Mouse (Mus musculus) neutrophil, adult 5-6 weeks (primary cell): ENCODE data around the gene Afdn. TPM values are rescaled to one million over a fixed set of nuclear protein-coding genes. Genes with fewer than 3 reads are reported as not detected.

ENCODE experiments used
- ATAC-seq: fragments of 151-379, 151-347 bp; 2 replicates; pipeline ENCODE4 v1.8.0; 2017; ENCODE audit warnings: mild to moderate bottlenecking, moderate TSS enrichment; ENCODE audit not compliant: insufficient number of reproducible peaks, poor library complexity, low FRiP score, severe bottlenecking; ENCODE audit errors: extremely low read depth
- total RNA-seq: library from RNA; stranded (forward); fragments of 200-1000 nt; gene quantifications from 2 replicates; pipeline ENCODE4 v1.2.3, GENCODE M21; 2017

The Afdn gene
- total RNA-seq, 1 experiment from 2014 or later = 10.0 TPM

- no peak for ATAC-seq
These were observed 23.0 kb upstream of the Afdn start for GRCm38 (mm10) chr17:13737336-13737735.

GRCm38 (mm10) chr17:13738121-13738776 lies 22.1 kb upstream of the Afdn start:
- no peak for ATAC-seq

- ATAC-seq = 0 out of 2 replicates have a peak, but pooled peaks have one; percentile 15
These were observed 21.4 kb upstream of the Afdn start for GRCm38 (mm10) chr17:13738916-13739315.

- ATAC-seq = no peak
These were observed 20.4 kb upstream of the Afdn start for GRCm38 (mm10) chr17:13739981-13740380.

- no peak for ATAC-seq
These were observed 19.5 kb upstream of the Afdn start for GRCm38 (mm10) chr17:13740796-13741195.

- no peak for ATAC-seq
These were observed 18.7 kb upstream of the Afdn start for GRCm38 (mm10) chr17:13741611-13742010.

- ATAC-seq = no peak
These were observed 18.0 kb upstream of the Afdn start for GRCm38 (mm10) chr17:13742334-13742733.

GRCm38 (mm10) chr17:13742941-13743708 lies 17.2 kb upstream of the Afdn start:
- no peak for ATAC-seq

GRCm38 (mm10) chr17:13743709-13744079 lies 16.6 kb upstream of the Afdn start:
- ATAC-seq = no peak

GRCm38 (mm10) chr17:13744219-13744618 lies 16.1 kb upstream of the Afdn start:
- ATAC-seq = no peak

- ATAC-seq = no peak
These were observed 15.5 kb upstream of the Afdn start for GRCm38 (mm10) chr17:13744824-13745223.

- ATAC-seq = no peak
These were observed 15.0 kb upstream of the Afdn start for GRCm38 (mm10) chr17:13745373-13745772.

- ATAC-seq = no peak
These were observed 14.0 kb upstream of the Afdn start for GRCm38 (mm10) chr17:13746330-13746729.

- no peak for ATAC-seq
These were observed 12.7 kb upstream of the Afdn start for GRCm38 (mm10) chr17:13747681-13748080.

GRCm38 (mm10) chr17:13749027-13749426 lies 11.3 kb upstream of the Afdn start:
- ATAC-seq = no peak

- no peak for ATAC-seq
These were observed 6.4 kb upstream of the Afdn start for GRCm38 (mm10) chr17:13753918-13754317.

- no peak for ATAC-seq
These were observed 5.4 kb upstream of the Afdn start for GRCm38 (mm10) chr17:13754940-13755339.

- no peak for ATAC-seq
These were observed 1.8 kb upstream of the Afdn start for GRCm38 (mm10) chr17:13758586-13758985.

- no peak for ATAC-seq
These were observed 1.0 kb upstream of the Afdn start for GRCm38 (mm10) chr17:13759156-13759852.

GRCm38 (mm10) chr17:13760675-13761178 lies 388 bp downstream of the Afdn start:
- ATAC-seq = 0 out of 2 replicates have a peak, but pooled peaks have one; percentile 16
